Mouse (Mus musculus): ENCODE measurements around the gene Henmt1.

The Henmt1 gene

GRCm38 (mm10) chr3:108939573-108939972, at the start of gene Henmt1:
TSS of gene Henmt1 (plus strand) at chr3:108939873.
- DNase-seq (ENCODE audit: low read depth, low spot score), result no peak

- DNase-seq (ENCODE audit: low read depth, low spot score), result no peak
Measured at GRCm38 (mm10) chr3:108889908-108890307, 49.8 kb upstream of the Henmt1 start, which contains the start of gene Fndc7. TSS of gene Fndc7 (minus strand) at chr3:108890008.

GRCm38 (mm10) chr3:108892080-108892479, 47.6 kb upstream of the Henmt1 start:
- no peak for DNase-seq (ENCODE audit: low read depth, low spot score)

GRCm38 (mm10) chr3:108892914-108893313, 46.8 kb upstream of the Henmt1 start:
- no peak for DNase-seq (ENCODE audit: low read depth, low spot score)

- DNase-seq (ENCODE audit: low read depth, low spot score), result no peak
Measured at GRCm38 (mm10) chr3:108898640-108899039, 41.0 kb upstream of the Henmt1 start.

GRCm38 (mm10) chr3:108900147-108900546, 39.5 kb upstream of the Henmt1 start:
- no peak for DNase-seq (ENCODE audit: low read depth, low spot score)

GRCm38 (mm10) chr3:108900681-108901080, 39.0 kb upstream of the Henmt1 start:
- no peak for DNase-seq (ENCODE audit: low read depth, low spot score)

GRCm38 (mm10) chr3:108902038-108902437, 37.6 kb upstream of the Henmt1 start:
- DNase-seq (ENCODE audit: low read depth, low spot score), result no peak

- DNase-seq (ENCODE audit: low read depth, low spot score), result no peak
Measured at GRCm38 (mm10) chr3:108902934-108903333, 36.7 kb upstream of the Henmt1 start.

- DNase-seq (ENCODE audit: low read depth, low spot score), result no peak
Measured at GRCm38 (mm10) chr3:108910303-108911080, 29.2 kb upstream of the Henmt1 start.

GRCm38 (mm10) chr3:108911081-108911547, 28.6 kb upstream of the Henmt1 start:
- peak; percentile 16 for DNase-seq (ENCODE audit: low read depth, low spot score)

- peak; percentile 88 for DNase-seq (ENCODE audit: low read depth, low spot score)
Measured at GRCm38 (mm10) chr3:108911548-108912413, 27.9 kb upstream of the Henmt1 start, which contains the start of gene Prpf38b. TSS of gene Prpf38b (minus strand) at chr3:108911727.

GRCm38 (mm10) chr3:108915999-108916398, 23.7 kb upstream of the Henmt1 start:
- DNase-seq (ENCODE audit: low read depth, low spot score), result no peak

GRCm38 (mm10) chr3:108916857-108917256, 22.8 kb upstream of the Henmt1 start:
- DNase-seq (ENCODE audit: low read depth, low spot score), result no peak

GRCm38 (mm10) chr3:108917986-108918385, 21.7 kb upstream of the Henmt1 start:
- DNase-seq (ENCODE audit: low read depth, low spot score), result no peak

- no peak for DNase-seq (ENCODE audit: low read depth, low spot score)
Measured at GRCm38 (mm10) chr3:108918852-108919251, 20.8 kb upstream of the Henmt1 start.

- no peak for DNase-seq (ENCODE audit: low read depth, low spot score)
Measured at GRCm38 (mm10) chr3:108920442-108921070, 19.1 kb upstream of the Henmt1 start.

GRCm38 (mm10) chr3:108921822-108922221, 17.9 kb upstream of the Henmt1 start:
- DNase-seq (ENCODE audit: low read depth, low spot score), result no peak

GRCm38 (mm10) chr3:108925677-108926076, 14.0 kb upstream of the Henmt1 start:
- DNase-seq (ENCODE audit: low read depth, low spot score), result no peak

- DNase-seq (ENCODE audit: low read depth, low spot score), result no peak
Measured at GRCm38 (mm10) chr3:108926308-108926707, 13.4 kb upstream of the Henmt1 start.

GRCm38 (mm10) chr3:108933557-108933956, 6.1 kb upstream of the Henmt1 start:
- DNase-seq (ENCODE audit: low read depth, low spot score), result no peak

GRCm38 (mm10) chr3:108938691-108939090, 982 bp upstream of the Henmt1 start:
- no peak for DNase-seq (ENCODE audit: low read depth, low spot score)

Data from retina, adult 2 months (tissue).